Comparison of ENCODE assay signal across 9 mouse cellular contexts in genomic region chr6:145598794-145599555, GRCm38 (mm10). TPM values are rescaled to one million over a fixed set of nuclear protein-coding genes. Genes with fewer than 3 reads are reported as not detected.
DNase-seq lines count a peak whose midpoint lies in the region; ATAC-seq lines count a peak whose summit lies in the region.
"Had no signal": no experiment of that assay in that cellular context is flagged by ENCODE, and none has a peak within 500 bp of the region (broad histone marks: within the 10 kb centered on the region; RNA-seq: fewer than 3 reads in every experiment).

No protein-coding gene starts in this region.

- H3K4me2 ChIP-seq in kidney, embryonic 15.5 days: no peak overlapping the region
- H3K4me2 ChIP-seq in stomach, embryonic 14.5 days (replicated peaks; ENCODE audit: low read depth, low read length): no peak overlapping the region
- H3K4me2 ChIP-seq: heart, embryonic 15.5 days had no signal

- H3K36me3 ChIP-seq in kidney, embryonic 15.5 days: no peaks in the 10 kb centered on the region
- H3K36me3 ChIP-seq in stomach, embryonic 14.5 days (ENCODE audit: control insufficient read depth, insufficient read depth, low read length): no peaks in the 10 kb centered on the region
- H3K36me3 ChIP-seq: heart, embryonic 15.5 days had no signal

- H3K9me3 ChIP-seq in kidney, embryonic 15.5 days (replicated peaks): no peaks in the 10 kb centered on the region
- no peaks in the 10 kb centered on the region for H3K9me3 ChIP-seq in stomach, embryonic 14.5 days (ENCODE audit: control insufficient read depth, low read depth, low read length)
- H3K9me3 ChIP-seq: heart, embryonic 15.5 days had no signal

- peaks cover 29% of the 10 kb centered on the region for H3K4me1 ChIP-seq in kidney, embryonic 15.5 days
- peaks cover 11% of the 10 kb centered on the region; the same call in 1 of the 2 replicates for H3K4me1 ChIP-seq in stomach, embryonic 14.5 days (ENCODE audit: control insufficient read depth, insufficient read depth, low read length)

- ATAC-seq in kidney, embryonic 15.5 days (replicated peaks; ENCODE audit: low FRiP score): peak; percentile 85
- peak; percentile 84 for ATAC-seq in stomach, embryonic 14.5 days (ENCODE audit: insufficient number of reproducible peaks, insufficient read depth, low FRiP score, low read depth)
- ATAC-seq in monocyte, adult 5-6 weeks (replicated peaks; ENCODE audit: insufficient number of reproducible peaks, low FRiP score, low TSS enrichment, poor library complexity, severe bottlenecking): no peak

- 30% methylated on average over 11 of the region's 11 CpGs for WGBS in kidney, embryonic 15.5 days
- 41% methylated on average over 11 of the region's 11 CpGs for WGBS in stomach, embryonic 14.5 days

- peak; percentile 67 for DNase-seq in adrenal gland, adult 2 months
- no peak for DNase-seq in adrenal gland, postnatal 25 days
- peak; percentile 17 for DNase-seq in ovary, adult 18-20 months (ENCODE audit: low spot score)
- no peak for DNase-seq in ovary, postnatal 36 days (ENCODE audit: low spot score)
- no peak for DNase-seq in thymus, postnatal 36 days

- no peaks in the 10 kb centered on the region for H3K27me3 ChIP-seq in kidney, embryonic 15.5 days
- no peaks in the 10 kb centered on the region for H3K27me3 ChIP-seq in stomach, embryonic 14.5 days (ENCODE audit: control insufficient read depth, insufficient read depth, low read length)
- H3K27me3 ChIP-seq: heart, embryonic 15.5 days had no signal

- no peak overlapping the region for H3K4me3 ChIP-seq in kidney, embryonic 15.5 days (replicated peaks)
- H3K4me3 ChIP-seq in stomach, embryonic 14.5 days (ENCODE audit: low read depth, low read length): no peak overlapping the region
- H3K4me3 ChIP-seq: heart, embryonic 15.5 days had no signal

- H3K27ac ChIP-seq in kidney, embryonic 15.5 days: no peak overlapping the region
- peak overlapping the region; percentile 34; the same call in 1 of the 2 replicates for H3K27ac ChIP-seq in stomach, embryonic 14.5 days (ENCODE audit: low read length)
- H3K27ac ChIP-seq: heart, embryonic 15.5 days had no signal

- no peak overlapping the region for H3K9ac ChIP-seq in kidney, embryonic 15.5 days
- no peak overlapping the region for H3K9ac ChIP-seq in stomach, embryonic 14.5 days (replicated peaks; ENCODE audit: low read depth, low read length)
- H3K9ac ChIP-seq: heart, embryonic 15.5 days had no signal

RNA-seq across cellular contexts. Expression of gene Lmntd1, which starts 15.1 kb away (rescaled TPM):
- 1 to 10 TPM in 1 of 2 experiments, under 1 TPM in 1; 0.75 to 1.2 TPM for total RNA-seq in adrenal gland, adult 2 months (2021)
- 0.21 and 0.29 TPM in 2 replicates for polyA plus RNA-seq in adrenal gland, adult 2 months (2012; rRNA removed)
- total RNA-seq in adrenal gland, postnatal 25 days (2021): 0.39 and 0.90 TPM in 2 replicates
- 1.8 and 2.4 TPM in 2 replicates for polyA plus RNA-seq in kidney, embryonic 15.5 days (2015; fragmentation: Nextera tagmentation; extraction: Ambion mirVana)
- polyA plus RNA-seq in stomach, embryonic 14.5 days (2014; fragmentation: Nextera tagmentation; extraction: Ambion mirVana): 0.19 and 0.46 TPM in 2 replicates
- not detected in 3 replicates for total RNA-seq in monocyte, adult 5-6 weeks (2017)

RNA-seq across cellular contexts. Expression of gene Tuba3b, which starts 16.6 kb away (rescaled TPM):
- not detected for total RNA-seq in adrenal gland, adult 2 months (2021)
- polyA plus RNA-seq in adrenal gland, adult 2 months (2012; rRNA removed): not detected in 2 replicates
- not detected in 2 replicates for total RNA-seq in adrenal gland, postnatal 25 days (2021)
- not detected in 2 replicates for polyA plus RNA-seq in kidney, embryonic 15.5 days (2015; fragmentation: Nextera tagmentation; extraction: Ambion mirVana)
- not detected in 2 replicates for polyA plus RNA-seq in stomach, embryonic 14.5 days (2014; fragmentation: Nextera tagmentation; extraction: Ambion mirVana)
- 1.1 TPM in 1 of 3 replicates, not detected in the others for total RNA-seq in monocyte, adult 5-6 weeks (2017)

Comparison
In these comparisons a context has a peak if more than half of its experiments do, and no peak if none do; other contexts are left out.
1. DNase-seq: peak in adrenal gland, adult 2 months (single experiment) and ovary, adult 18-20 months (single experiment); none in adrenal gland, postnatal 25 days (single experiment), ovary, postnatal 36 days (single experiment) and thymus, postnatal 36 days (0 of 2).